Mouse (Mus musculus): Measurements from ENCODE around the gene Cep295.

DNA sequence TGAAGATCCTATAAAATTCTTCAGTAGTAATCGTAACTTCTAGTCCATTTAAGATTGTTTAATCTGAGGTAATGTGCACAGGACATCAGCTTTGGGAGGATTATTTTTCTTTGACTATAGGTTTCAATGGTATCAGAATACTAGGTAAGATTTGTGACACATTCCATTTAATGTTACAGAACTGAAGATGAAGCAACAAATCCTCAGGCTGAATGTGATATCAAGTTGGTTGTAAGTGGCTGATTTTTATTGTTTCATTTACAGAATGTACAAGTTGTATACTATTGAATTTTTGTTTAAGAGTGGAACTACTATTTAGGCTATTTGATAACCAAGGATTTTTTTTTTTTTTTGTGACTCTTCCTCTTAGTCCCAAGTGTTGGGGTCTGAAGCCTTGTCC is 47.4 kb downstream of the Cep295 start:
- TF ChIP-seq POLR2A (IDR thresholded peaks at IDR 0.05; ENCODE audit: extremely low read depth, insufficient read depth, low read length) (no peak), CTCF (IDR thresholded peaks at IDR 0.05; ENCODE audit: extremely low read depth, insufficient read depth, low read length) (no peak)

All from cortical plate, adult 2 months (tissue).